Comparison of ENCODE assay signal across 8 mouse cellular contexts in genomic region chr5:9100207-9100848, GRCm38 (mm10). TPM values are rescaled to one million over a fixed set of nuclear protein-coding genes. Genes with fewer than 3 reads are reported as not detected.
DNase-seq lines count a peak whose midpoint lies in the region; ATAC-seq lines count a peak whose summit lies in the region.

TSS of gene Tmem243 (plus strand) at chr5:9100668.

- H3K4me3 ChIP-seq in hindbrain, embryonic 13.5 days = peak within 1 kb of the TSS; percentile 80

- under 1% methylated on average over 59 of the region's 59 CpGs for WGBS in hindbrain, embryonic 13.5 days

- H3K4me2 ChIP-seq in hindbrain, embryonic 13.5 days = peak within 1 kb of the TSS; percentile 83

- ATAC-seq in hindbrain, embryonic 13.5 days (ENCODE audit: low FRiP score) = peak; percentile 98

- peaks cover 13% of the 10 kb centered on the region for H3K4me1 ChIP-seq in hindbrain, embryonic 13.5 days (replicated peaks)

- H3K27ac ChIP-seq in hindbrain, embryonic 13.5 days = 0 out of 2 replicates have a peak within 1 kb of the TSS, but pooled peaks have one; percentile 23

- no peaks in the 10 kb centered on the region for H3K9me3 ChIP-seq in hindbrain, embryonic 13.5 days

- H3K36me3 ChIP-seq in hindbrain, embryonic 13.5 days = no peaks in the 10 kb centered on the region

- peak; percentile 95 for DNase-seq in Muller cell, postnatal 12 days (ENCODE audit: inconsistent ontology term)
- peak; percentile 91 to 94 for DNase-seq in cerebellum, postnatal 10 days
- peak; percentile 71 to 81 for DNase-seq in frontal cortex, postnatal 14 days (ENCODE audit: low spot score in 2 of 2)
- DNase-seq in layer of hippocampus, postnatal 25 days (ENCODE audit: extremely low spot score in 1 of 2, low spot score in 1 of 2) = peak; percentile 70 to 79
- peak; percentile 96 for DNase-seq in lung, postnatal 25 days (ENCODE audit: low spot score)
- peak; percentile 93 for DNase-seq in retina, embryonic 14.5 days (ENCODE audit: low spot score)
- peak; percentile 84 for DNase-seq in thymus, postnatal 4 days

- peak within 1 kb of the TSS; percentile 78 for H3K9ac ChIP-seq in hindbrain, embryonic 13.5 days

- H3K27me3 ChIP-seq in hindbrain, embryonic 13.5 days = peaks cover 21% of the 10 kb centered on the region

RNA-seq across cellular contexts. Expression of gene Tmem243, which starts in this region (rescaled TPM):
- 13.9 and 14.2 TPM in 2 replicates for polyA plus RNA-seq in hindbrain, embryonic 13.5 days (2015; fragmentation: Nextera tagmentation; extraction: Ambion mirVana)
- 10 to 100 TPM in 1 of 2 experiments, 1 to 10 TPM in 1; 8.8 to 10.2 TPM for total RNA-seq in layer of hippocampus, postnatal 25 days (2021)

Comparison
In these comparisons a context has a peak if more than half of its experiments do, and no peak if none do; other contexts are left out.
1. Peak in every context shown above with its lines: DNase-seq, ATAC-seq, H3K4me3 ChIP-seq and H3K27ac ChIP-seq.